Mouse (Mus musculus) cerebellum, adult 2 months (tissue): ENCODE measurements at regions not wholly inside any gene's neighbourhood (a gene's known extent, or its start where the extent isn't known, plus 50 kb on each side); places are given as distances from the start of the nearest gene placed in this dataset.

ENCODE experiments used
- DNase-seq, 2 experiments: peaks; one replicate each; pipeline ENCODE4 v3.0.0; 2021
- H3K27ac ChIP-seq: fragments of 200-500 bp; 2 replicates; pipeline ENCODE4 v1.5.1; 2012; ENCODE audit warnings: low read length, control low read depth, inconsistent platforms; ENCODE audit not compliant: insufficient read depth
- H3K27me3 ChIP-seq: fragments of 200-500 bp; 2 replicates; pipeline ENCODE4 v1.6.1; 2012; ENCODE audit warnings: inconsistent platforms, mild to moderate bottlenecking, low read length, moderate library complexity; ENCODE audit not compliant: control insufficient read depth, insufficient read depth
- H3K4me1 ChIP-seq: fragments of 200-500 bp; 2 replicates; pipeline ENCODE4 v1.6.1; 2011; ENCODE audit warnings: low read length; ENCODE audit not compliant: control insufficient read depth, insufficient read depth
- H3K4me3 ChIP-seq: fragments of 200-500 bp; replicated peaks from 2 replicates; pipeline ENCODE3; 2011; ENCODE audit warnings: mild to moderate bottlenecking, low read depth, low read length, control low read depth; ENCODE audit not compliant: insufficient read depth
- CTCF ChIP-seq: fragments of 200-500 bp; IDR thresholded peaks from 2 replicates; pipeline ENCODE4 v1.5.1; 2011; ENCODE audit warnings: low read depth, mild to moderate bottlenecking, control low read depth, low read length, moderate library complexity, borderline replicate concordance; ENCODE audit not compliant: insufficient read depth
- POLR2A ChIP-seq: fragments of 200-500 bp; IDR thresholded peaks from 2 replicates; pipeline ENCODE4 v1.6.1; 2011; ENCODE audit warnings: low read length, control low read depth, borderline replicate concordance; ENCODE audit not compliant: insufficient read depth
- WGBS: fragments of 180-500 bp; shearing (Covaris S2); methylation state at CpG from one replicate; pipeline ENCODE4 v1.1.7; 2018; 5-methylcytosine and 5-hydroxymethylcytosine counted together

GRCm38 (mm10) chr6:52495301-52495700 is 144.9 kb downstream of the Hibadh start:
- Histone ChIP-seq H3K27ac (no peak overlapping the region), H3K4me1 (no peaks in the 10 kb centered on the region), H3K4me3 (no peak overlapping the region), H3K27me3 (no peaks in the 10 kb centered on the region; the same call in 1 of the 2 replicates)
- no peak for TF ChIP-seq CTCF
- TF ChIP-seq POLR2A = no peak
- DNase-seq = no peak
- WGBS = 86% methylated on average over 3 of the region's 3 CpGs

- 71% methylated on average over 5 of the region's 5 CpGs for WGBS
- DNase-seq = no peak
- Histone ChIP-seq H3K4me1 (no peaks in the 10 kb centered on the region), H3K27me3 (no peaks in the 10 kb centered on the region; the same call in 1 of the 2 replicates), H3K4me3 (no peak overlapping the region), H3K27ac (no peak overlapping the region)
- TF ChIP-seq CTCF (no peak), POLR2A (no peak)
Measured at GRCm38 (mm10) chr6:52495855-52496254, 144.3 kb downstream of the Hibadh start.
